Mouse (Mus musculus) layer of hippocampus, postnatal 10 days (tissue): Measurements from ENCODE around the gene Col10a1. TPM values are rescaled to one million over a fixed set of nuclear protein-coding genes. Genes with fewer than 3 reads are reported as not detected.
"Not testable (repeated sequence)": the region's sequence is repeated elsewhere in the genome, so short reads cannot be mapped to it uniquely, and the experiment has no call there.

Source experiments
- DNase-seq, 2 experiments: peaks; one replicate each; pipeline ENCODE4 v3.0.0; 2021; ENCODE audit warnings: low spot score in 2 of 2
- long read RNA-seq: library from polyadenylated mRNA; stranded (forward); transcript quantifications from one replicate; pipeline ENCODE4 v2.0.0, GENCODE M21; 2023
- total RNA-seq, 2 experiments: library from RNA; stranded (reverse); gene quantifications; 2 replicates each; pipeline ENCODE4 v1.2.3; 2021

Col10a1 gene
- total RNA-seq: under 1 TPM in 1 of 2 experiments, not detected in 1; 0.18 TPM
- long read RNA-seq, partial matches to known transcripts: 0 of 4 reads
- long read RNA-seq, other reads (novel, unspliced or antisense): 4 of 4 reads

GRCm38 (mm10) chr10:34389681-34390080, at the start of gene Col10a1:
Gene Col10a1 (plus strand): TSS chr10:34389981.
- DNase-seq: no peak

- no peak for DNase-seq
These were observed 48.8 kb upstream of the Col10a1 start for GRCm38 (mm10) chr10:34341014-34341413.

GRCm38 (mm10) chr10:34341886-34342285, 47.9 kb upstream of the Col10a1 start:
- DNase-seq: no peak

GRCm38 (mm10) chr10:34352166-34352565, 37.6 kb upstream of the Col10a1 start:
- DNase-seq: no peak

- no peak for DNase-seq
These were observed 31.5 kb upstream of the Col10a1 start for GRCm38 (mm10) chr10:34358263-34358662.

- no peak for DNase-seq
These were observed 26.0 kb upstream of the Col10a1 start for GRCm38 (mm10) chr10:34363756-34364155.

GRCm38 (mm10) chr10:34368138-34368537, 21.6 kb upstream of the Col10a1 start:
- no peak for DNase-seq

- DNase-seq: no peak
These were observed 16.4 kb upstream of the Col10a1 start for GRCm38 (mm10) chr10:34373332-34373731.

GRCm38 (mm10) chr10:34385636-34386035, 4.1 kb upstream of the Col10a1 start:
- no peak for DNase-seq

GRCm38 (mm10) chr10:34396959-34397358, 7.2 kb downstream of the Col10a1 start:
- DNase-seq: no peak

GRCm38 (mm10) chr10:34399267-34399666, 9.5 kb downstream of the Col10a1 start:
- DNase-seq: no peak

GRCm38 (mm10) chr10:34418204-34418756, 28.5 kb downstream of the Col10a1 start, which contains the start of gene Nt5dc1:
Gene Nt5dc1 (minus strand): TSS chr10:34418552.
- peak; percentile 87 to 91 for DNase-seq

- DNase-seq: not testable (repeated sequence)
These were observed 29.0 kb downstream of the Col10a1 start for GRCm38 (mm10) chr10:34418794-34419193.

- DNase-seq: no peak
These were observed 42.0 kb downstream of the Col10a1 start for GRCm38 (mm10) chr10:34431783-34432182.

- DNase-seq: not testable (repeated sequence)
These were observed 44.4 kb downstream of the Col10a1 start for GRCm38 (mm10) chr10:34434191-34434590.

Other genes with a start within 250 kb of the Col10a1 start
- gene Dse, start 182.3 kb upstream of the Col10a1 start, total RNA-seq: 1 to 10 TPM; 9.4 to 9.6 TPM
- 100 to 1,000 TPM in 1 of 2 experiments, 10 to 100 TPM in 1; 97.2 to 102 TPM for gene Tspyl1, start 107.8 kb upstream of the Col10a1 start, total RNA-seq
- 100 to 1,000 TPM; 301 to 317 TPM for gene Tspyl4, start 92.5 kb upstream of the Col10a1 start, total RNA-seq
- 1 to 10 TPM; 1.6 to 2.9 TPM for gene Nt5dc1, start 28.6 kb downstream of the Col10a1 start, total RNA-seq
- under 1 TPM; 0.65 to 0.71 TPM for gene Frk, start 93.4 kb downstream of the Col10a1 start, total RNA-seq